Mouse (Mus musculus): ENCODE measurements around the gene Slc48a1. TPM values are rescaled to one million over a fixed set of nuclear protein-coding genes. Genes with fewer than 3 reads are reported as not detected.

Gene Slc48a1
- polyA plus RNA-seq, 1 experiment from 2014 or later: 134 TPM

DNA sequence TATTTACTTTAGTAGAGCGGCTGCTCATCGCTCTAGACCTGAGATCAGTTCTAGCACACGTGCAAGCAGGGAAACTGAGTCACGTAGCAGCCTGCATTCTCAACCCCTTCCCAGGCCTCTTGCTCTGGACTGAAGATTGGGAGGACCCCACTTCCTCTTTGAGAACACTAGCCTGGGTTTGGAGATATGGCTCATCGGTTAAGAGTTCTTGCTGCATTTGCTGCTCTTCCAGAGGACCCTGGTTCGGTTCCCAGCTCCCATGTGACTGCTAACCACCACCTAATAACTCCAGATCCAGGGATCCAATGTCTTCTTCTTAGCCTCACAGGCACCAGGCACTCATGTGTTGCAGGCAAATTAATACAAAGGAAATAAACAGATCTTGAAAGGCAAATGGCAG lies 63.1 kb downstream of the Slc48a1 start:
- ATAC-seq: no peak
- POLR2A ChIA-PET: interaction anchor here (1.7 to 1.9 kb wide), 3 partner anchors 12 to 51 kb away, joined by 4 to 14 read pairs (median 11); no protein-coding TSS in a partner anchor
- in situ Hi-C loops (cut with MboI; ENCODE audit: low pct_unique_long_range_greater_than_20kb): no loop called here
- CTCF ChIA-PET: interaction anchor here (2.3 to 11.7 kb wide), 5 partner anchors 8 to 47 kb away, joined by 11 to 119 read pairs (median 25); no protein-coding TSS in a partner anchor
- TF ChIP-seq CTCF (IDR thresholded peaks at IDR 0.05): no peak
- DNase-seq (ENCODE audit: low read depth, low spot score): no peak
- no peaks in the 10 kb centered on the region for H3K27me3 ChIP-seq

DNA sequence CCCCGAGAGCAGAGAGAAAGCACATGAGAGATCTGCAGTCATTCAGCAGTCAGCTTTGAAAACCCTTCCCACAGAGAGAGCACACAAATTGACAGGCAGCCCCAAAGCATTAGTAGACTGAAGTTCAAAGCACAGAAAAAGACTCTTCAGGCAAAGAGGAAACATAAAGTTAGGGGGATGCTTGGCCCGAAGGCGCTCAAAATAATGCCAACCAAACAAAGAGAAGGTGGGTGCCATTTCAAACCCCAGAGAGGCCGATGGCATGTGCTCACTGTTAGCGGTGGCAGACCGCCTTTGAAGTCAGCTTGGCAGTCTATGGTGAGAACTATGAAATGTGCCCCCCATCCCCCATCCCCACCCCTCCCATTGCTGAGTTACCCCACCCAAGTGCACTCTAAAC lies 63.7 kb downstream of the Slc48a1 start:
- POLR2A ChIA-PET: interaction anchor here (0.9 to 2.0 kb wide), 2 partner anchors 15 to 20 kb away, joined by 3 to 5 read pairs; no protein-coding TSS in a partner anchor

More for the DNA sequence above, 63.7 kb downstream of the Slc48a1 start:
- no peak for DNase-seq (ENCODE audit: low read depth, low spot score)
- in situ Hi-C loops (cut with MboI; ENCODE audit: low pct_unique_long_range_greater_than_20kb): no loop called here
- no peaks in the 10 kb centered on the region for H3K27me3 ChIP-seq
- ATAC-seq: no peak
- CTCF ChIA-PET: interaction anchor here (2.2 to 11.7 kb wide), 5 partner anchors 12 to 122 kb away, joined by 7 to 119 read pairs (median 15); partner anchors contain the start of gene Tmem106c
- no peak for TF ChIP-seq CTCF (IDR thresholded peaks at IDR 0.05)

Other genes starting within 250 kb of the Slc48a1 start
- 32.9 TPM for gene Rpap3, start 72.7 kb upstream of the Slc48a1 start, polyA plus RNA-seq (2021)
- 0.17 TPM for gene Endou, start 47.2 kb upstream of the Slc48a1 start, polyA plus RNA-seq (2021)
- gene Rapgef3, start 10.5 kb upstream of the Slc48a1 start, polyA plus RNA-seq (2021): 22.4 TPM
- gene Hdac7, start 66.0 kb downstream of the Slc48a1 start, polyA plus RNA-seq (2021): 210 TPM
- 47.9 TPM for gene Vdr, start 132.1 kb downstream of the Slc48a1 start, polyA plus RNA-seq (2021)
- gene Tmem106c, start 185.7 kb downstream of the Slc48a1 start, polyA plus RNA-seq (2021): 118 TPM
- gene Col2a1, start 226.2 kb downstream of the Slc48a1 start, polyA plus RNA-seq (2021): 0.54 TPM